Mouse (Mus musculus) megakaryocyte, embryonic 14.5 days (primary cell): ENCODE data around the gene Enah.

Experiments used
- FLI1 ChIP-seq: IDR thresholded peaks from 2 replicates; pipeline ENCODE4 v1.6.1; 2012; ENCODE audit warnings: low read length, inconsistent platforms, mixed read lengths
- GATA1 ChIP-seq: IDR thresholded peaks from 3 replicates; pipeline ENCODE4 v1.6.1; 2012; ENCODE audit warnings: mixed read lengths, low read length, inconsistent platforms, borderline replicate concordance

GRCm38 (mm10) chr1:182026821-182027220, 7.0 kb upstream of the Enah start:
- TF ChIP-seq GATA1 (no peak), FLI1 (no peak)
